Mouse (Mus musculus): ENCODE data around the gene Tanc2.

Gene Tanc2

GRCm38 (mm10) chr11:105731989-105732531 lies 142.3 kb downstream of the Tanc2 start:
- no peaks in the 10 kb centered on the region for H3K27me3 ChIP-seq (ENCODE audit: control insufficient read depth, insufficient read depth, low read length, poor library complexity, severe bottlenecking)
- DNase-seq (ENCODE audit: low read depth, low spot score) = no peak
- no peaks in the 10 kb centered on the region for H3K36me3 ChIP-seq (ENCODE audit: control insufficient read depth, insufficient read depth, low read length, poor library complexity, severe bottlenecking)

GRCm38 (mm10) chr11:105743171-105743570 lies 153.4 kb downstream of the Tanc2 start:
- Histone ChIP-seq H3K27me3 (ENCODE audit: control insufficient read depth, insufficient read depth, low read length, poor library complexity, severe bottlenecking) (no peaks in the 10 kb centered on the region), H3K36me3 (ENCODE audit: control insufficient read depth, insufficient read depth, low read length, poor library complexity, severe bottlenecking) (no peaks in the 10 kb centered on the region)
- no peak for DNase-seq (ENCODE audit: low read depth, low spot score)

GRCm38 (mm10) chr11:105749297-105750071 lies 159.7 kb downstream of the Tanc2 start:
- no peak for DNase-seq (ENCODE audit: low read depth, low spot score)

GRCm38 (mm10) chr11:105758561-105759203 lies 168.9 kb downstream of the Tanc2 start:
- Histone ChIP-seq H3K36me3 (ENCODE audit: control insufficient read depth, insufficient read depth, low read length, poor library complexity, severe bottlenecking) (no peaks in the 10 kb centered on the region), H3K27me3 (ENCODE audit: control insufficient read depth, insufficient read depth, low read length, poor library complexity, severe bottlenecking) (no peaks in the 10 kb centered on the region)
- no peak for DNase-seq (ENCODE audit: low read depth, low spot score)

More at GRCm38 (mm10) chr11:105749297-105750071, 159.7 kb downstream of the Tanc2 start:
- no peaks in the 10 kb centered on the region for H3K27me3 ChIP-seq (ENCODE audit: control insufficient read depth, insufficient read depth, low read length, poor library complexity, severe bottlenecking)
- no peaks in the 10 kb centered on the region for H3K36me3 ChIP-seq (ENCODE audit: control insufficient read depth, insufficient read depth, low read length, poor library complexity, severe bottlenecking)

- Histone ChIP-seq H3K36me3 (ENCODE audit: control insufficient read depth, insufficient read depth, low read length, poor library complexity, severe bottlenecking) (no peaks in the 10 kb centered on the region), H3K27me3 (ENCODE audit: control insufficient read depth, insufficient read depth, low read length, poor library complexity, severe bottlenecking) (no peaks in the 10 kb centered on the region)
- DNase-seq (ENCODE audit: low read depth, low spot score) = no peak
Measured at GRCm38 (mm10) chr11:105759413-105759812, 169.6 kb downstream of the Tanc2 start.

GRCm38 (mm10) chr11:105760346-105760745 lies 170.6 kb downstream of the Tanc2 start:
- H3K27me3 ChIP-seq (ENCODE audit: control insufficient read depth, insufficient read depth, low read length, poor library complexity, severe bottlenecking) = no peaks in the 10 kb centered on the region
- no peak for DNase-seq (ENCODE audit: low read depth, low spot score)
- H3K36me3 ChIP-seq (ENCODE audit: control insufficient read depth, insufficient read depth, low read length, poor library complexity, severe bottlenecking) = no peaks in the 10 kb centered on the region

- Histone ChIP-seq H3K27me3 (ENCODE audit: control insufficient read depth, insufficient read depth, low read length, poor library complexity, severe bottlenecking) (no peaks in the 10 kb centered on the region), H3K36me3 (ENCODE audit: control insufficient read depth, insufficient read depth, low read length, poor library complexity, severe bottlenecking) (no peaks in the 10 kb centered on the region)
- no peak for DNase-seq (ENCODE audit: low read depth, low spot score)
Measured at GRCm38 (mm10) chr11:105777802-105778201, 188.0 kb downstream of the Tanc2 start.

GRCm38 (mm10) chr11:105792501-105792900 lies 202.7 kb downstream of the Tanc2 start:
- no peaks in the 10 kb centered on the region for H3K27me3 ChIP-seq (ENCODE audit: control insufficient read depth, insufficient read depth, low read length, poor library complexity, severe bottlenecking)
- H3K36me3 ChIP-seq (ENCODE audit: control insufficient read depth, insufficient read depth, low read length, poor library complexity, severe bottlenecking) = no peaks in the 10 kb centered on the region
- no peak for DNase-seq (ENCODE audit: low read depth, low spot score)

GRCm38 (mm10) chr11:105803686-105804085 lies 213.9 kb downstream of the Tanc2 start:
- DNase-seq (ENCODE audit: low read depth, low spot score) = no peak
- H3K27me3 ChIP-seq (ENCODE audit: control insufficient read depth, insufficient read depth, low read length, poor library complexity, severe bottlenecking) = no peaks in the 10 kb centered on the region
- no peaks in the 10 kb centered on the region for H3K36me3 ChIP-seq (ENCODE audit: control insufficient read depth, insufficient read depth, low read length, poor library complexity, severe bottlenecking)

GRCm38 (mm10) chr11:105804776-105805175 lies 215.0 kb downstream of the Tanc2 start:
- Histone ChIP-seq H3K36me3 (ENCODE audit: control insufficient read depth, insufficient read depth, low read length, poor library complexity, severe bottlenecking) (no peaks in the 10 kb centered on the region), H3K27me3 (ENCODE audit: control insufficient read depth, insufficient read depth, low read length, poor library complexity, severe bottlenecking) (no peaks in the 10 kb centered on the region)
- DNase-seq (ENCODE audit: low read depth, low spot score) = no peak

- DNase-seq (ENCODE audit: low read depth, low spot score) = no peak
- H3K27me3 ChIP-seq (ENCODE audit: control insufficient read depth, insufficient read depth, low read length, poor library complexity, severe bottlenecking) = no peaks in the 10 kb centered on the region
Measured at GRCm38 (mm10) chr11:105807103-105807502, 217.3 kb downstream of the Tanc2 start.

GRCm38 (mm10) chr11:105823246-105823645 lies 233.5 kb downstream of the Tanc2 start:
- no peaks in the 10 kb centered on the region for H3K36me3 ChIP-seq (ENCODE audit: control insufficient read depth, insufficient read depth, low read length, poor library complexity, severe bottlenecking)
- H3K27me3 ChIP-seq (ENCODE audit: control insufficient read depth, insufficient read depth, low read length, poor library complexity, severe bottlenecking) = no peaks in the 10 kb centered on the region
- no peak for DNase-seq (ENCODE audit: low read depth, low spot score)

More at GRCm38 (mm10) chr11:105807103-105807502, 217.3 kb downstream of the Tanc2 start:
- no peaks in the 10 kb centered on the region for H3K36me3 ChIP-seq (ENCODE audit: control insufficient read depth, insufficient read depth, low read length, poor library complexity, severe bottlenecking)

- Histone ChIP-seq H3K27me3 (ENCODE audit: control insufficient read depth, insufficient read depth, low read length, poor library complexity, severe bottlenecking) (no peaks in the 10 kb centered on the region), H3K36me3 (ENCODE audit: control insufficient read depth, insufficient read depth, low read length, poor library complexity, severe bottlenecking) (no peaks in the 10 kb centered on the region)
- no peak for DNase-seq (ENCODE audit: low read depth, low spot score)
Measured at GRCm38 (mm10) chr11:105823759-105824158, 234.0 kb downstream of the Tanc2 start.

- no peak for DNase-seq (ENCODE audit: low read depth, low spot score)
- no peaks in the 10 kb centered on the region for H3K27me3 ChIP-seq (ENCODE audit: control insufficient read depth, insufficient read depth, low read length, poor library complexity, severe bottlenecking)
- no peaks in the 10 kb centered on the region for H3K36me3 ChIP-seq (ENCODE audit: control insufficient read depth, insufficient read depth, low read length, poor library complexity, severe bottlenecking)
Measured at GRCm38 (mm10) chr11:105828175-105828574, 238.4 kb downstream of the Tanc2 start.

GRCm38 (mm10) chr11:105835209-105835608 lies 245.4 kb downstream of the Tanc2 start:
- DNase-seq (ENCODE audit: low read depth, low spot score) = no peak
- Histone ChIP-seq H3K27me3 (ENCODE audit: control insufficient read depth, insufficient read depth, low read length, poor library complexity, severe bottlenecking) (no peaks in the 10 kb centered on the region), H3K36me3 (ENCODE audit: control insufficient read depth, insufficient read depth, low read length, poor library complexity, severe bottlenecking) (no peaks in the 10 kb centered on the region)
